Mouse (Mus musculus) megakaryocyte, embryonic 14.5 days (primary cell): ENCODE data around the gene Abca7. TPM values are rescaled to one million over a fixed set of nuclear protein-coding genes. Genes with fewer than 3 reads are reported as not detected.

Experiments used
- H3K27me3 ChIP-seq: replicated peaks from 2 replicates; pipeline ENCODE3; 2012; ENCODE audit warnings: inconsistent platforms
- H3K36me3 ChIP-seq: replicated peaks from 2 replicates; pipeline ENCODE3; 2012; ENCODE audit warnings: low read length, inconsistent platforms, mixed read lengths
- H3K4me1 ChIP-seq: 2 replicates; pipeline ENCODE4 v1.6.1; 2012; ENCODE audit warnings: inconsistent platforms
- H3K4me3 ChIP-seq: replicated peaks from 2 replicates; pipeline ENCODE3; 2012; ENCODE audit warnings: moderate library complexity, mild to moderate bottlenecking, inconsistent platforms
- H3K9me3 ChIP-seq: 2 replicates; pipeline ENCODE4 v1.6.1; 2012; ENCODE audit warnings: inconsistent platforms
- FLI1 ChIP-seq: IDR thresholded peaks from 2 replicates; pipeline ENCODE4 v1.6.1; 2012; ENCODE audit warnings: low read length, inconsistent platforms, mixed read lengths
- GATA1 ChIP-seq: IDR thresholded peaks from 3 replicates; pipeline ENCODE4 v1.6.1; 2012; ENCODE audit warnings: mixed read lengths, low read length, inconsistent platforms, borderline replicate concordance
- polyA plus RNA-seq: library from polyadenylated mRNA; stranded (reverse); fragments of >175 nt; gene quantifications from 2 replicates; pipeline ENCODE4 v1.2.3, GENCODE M21; 2012; ENCODE audit warnings: low replicate concordance; ENCODE audit not compliant: insufficient read depth

The Abca7 gene
- polyA plus RNA-seq, 1 experiment, result 47.4 TPM

- no peak for TF ChIP-seq FLI1
- no peak for TF ChIP-seq GATA1
- Histone ChIP-seq H3K27me3 (no peaks in the 10 kb centered on the region), H3K4me1 (peaks cover 54% of the 10 kb centered on the region), H3K4me3 (peak within 1 kb of the TSS; percentile 97), H3K9me3 (no peaks in the 10 kb centered on the region), H3K36me3 (peaks cover 33% of the 10 kb centered on the region)
Measured at GRCm38 (mm10) chr10:79959847-79960601, 36.3 kb upstream of the Abca7 start, which contains the start of gene Wdr18. Gene Wdr18, plus strand, starts transcription at chr10:79960152.

GRCm38 (mm10) chr10:79960671-79961294, 35.5 kb upstream of the Abca7 start:
- Histone ChIP-seq H3K9me3 (no peaks in the 10 kb centered on the region), H3K36me3 (peaks cover 41% of the 10 kb centered on the region), H3K4me3 (peak overlapping the region; percentile 97), H3K4me1 (peaks cover 46% of the 10 kb centered on the region), H3K27me3 (no peaks in the 10 kb centered on the region)
- no peak for TF ChIP-seq FLI1
- TF ChIP-seq GATA1, result no peak

DNA sequence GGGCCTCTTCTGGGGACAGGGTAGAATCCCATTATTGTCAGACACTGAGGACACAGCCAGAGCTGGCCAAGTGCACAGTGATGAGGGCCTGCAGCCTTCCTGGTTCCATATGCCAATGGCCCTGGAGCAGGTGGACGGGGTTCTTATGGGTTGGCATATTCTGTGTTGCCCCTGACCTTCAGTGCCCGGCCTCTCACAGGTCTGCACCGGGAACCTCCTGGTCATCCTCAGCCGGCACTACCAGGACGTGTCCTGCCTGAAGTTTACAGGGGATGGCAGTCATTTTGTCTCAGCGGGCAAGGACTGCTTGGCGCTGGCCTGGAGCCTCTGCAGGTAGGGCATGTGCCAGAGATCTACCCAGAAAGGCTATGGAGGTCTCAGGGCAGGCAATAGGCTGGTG, 31.6 kb upstream of the Abca7 start:
- Histone ChIP-seq H3K9me3 (no peaks in the 10 kb centered on the region), H3K27me3 (peaks cover 6% of the 10 kb centered on the region), H3K4me3 (no peak overlapping the region), H3K36me3 (peaks cover 74% of the 10 kb centered on the region), H3K4me1 (peaks cover 47% of the 10 kb centered on the region)
- TF ChIP-seq GATA1, result no peak
- TF ChIP-seq FLI1, result no peak

DNA sequence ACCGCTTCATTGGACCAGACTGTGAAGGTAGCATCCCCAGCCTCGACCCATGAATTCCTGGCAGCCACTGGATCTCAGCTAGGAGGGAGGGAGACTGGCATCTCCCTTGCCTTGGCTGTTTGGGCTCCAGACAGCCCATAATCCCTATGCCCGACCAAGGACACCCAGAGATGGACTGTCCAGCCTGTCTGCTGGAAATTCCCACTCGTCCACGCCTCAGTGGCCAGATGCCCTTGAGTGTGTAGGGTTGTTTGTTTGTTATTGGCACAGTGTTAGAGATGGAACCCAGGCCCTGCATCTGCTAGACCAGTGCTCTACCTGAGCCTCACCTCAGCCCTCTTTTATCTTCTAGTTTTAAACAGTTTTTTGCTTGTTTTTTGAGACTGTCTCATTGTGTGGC, 31.0 kb upstream of the Abca7 start:
- Histone ChIP-seq H3K27me3 (peaks cover 10% of the 10 kb centered on the region), H3K4me1 (peaks cover 46% of the 10 kb centered on the region), H3K4me3 (no peak overlapping the region), H3K9me3 (no peaks in the 10 kb centered on the region), H3K36me3 (peaks cover 74% of the 10 kb centered on the region)
- TF ChIP-seq FLI1, result no peak
- TF ChIP-seq GATA1, result no peak

GRCm38 (mm10) chr10:79966886-79967400, 29.4 kb upstream of the Abca7 start:
- TF ChIP-seq GATA1 (no peak), FLI1 (no peak)
- Histone ChIP-seq H3K36me3 (peaks cover 70% of the 10 kb centered on the region), H3K4me3 (no peak overlapping the region), H3K9me3 (no peaks in the 10 kb centered on the region), H3K4me1 (peaks cover 45% of the 10 kb centered on the region), H3K27me3 (peaks cover 26% of the 10 kb centered on the region)

DNA sequence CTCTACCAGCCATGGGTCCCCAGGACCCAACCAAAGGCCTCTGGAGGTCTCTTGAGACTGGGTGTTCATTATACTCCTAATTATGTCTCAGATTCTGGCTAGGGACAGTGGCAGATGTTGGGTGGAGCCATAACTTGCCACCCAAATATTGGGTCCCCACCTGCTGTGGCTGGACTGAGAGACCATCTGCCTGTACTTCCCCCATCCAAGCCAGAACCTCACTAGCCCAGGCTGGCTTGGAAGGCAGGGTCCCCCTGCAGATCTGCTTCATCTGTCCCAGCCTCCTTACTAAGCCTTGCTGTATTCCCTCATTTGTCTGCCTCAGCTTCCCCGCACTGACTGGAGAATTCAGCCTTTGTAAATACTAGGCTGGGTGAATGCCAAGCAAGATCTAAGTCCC, 28.1 kb upstream of the Abca7 start:
- Histone ChIP-seq H3K27me3 (peaks cover 38% of the 10 kb centered on the region), H3K9me3 (no peaks in the 10 kb centered on the region), H3K4me1 (peaks cover 43% of the 10 kb centered on the region), H3K4me3 (no peak overlapping the region), H3K36me3 (peaks cover 63% of the 10 kb centered on the region)
- no peak for TF ChIP-seq GATA1
- TF ChIP-seq FLI1, result no peak

GRCm38 (mm10) chr10:79969124-79969568, 27.1 kb upstream of the Abca7 start:
- peaks cover 43% of the 10 kb centered on the region for H3K4me1 ChIP-seq
- no peaks in the 10 kb centered on the region for H3K9me3 ChIP-seq
- no peak overlapping the region for H3K4me3 ChIP-seq
- peaks cover 38% of the 10 kb centered on the region for H3K27me3 ChIP-seq
- H3K36me3 ChIP-seq, result peaks cover 63% of the 10 kb centered on the region
- TF ChIP-seq GATA1 (no peak), FLI1 (no peak)

GRCm38 (mm10) chr10:79970415-79971182, 25.7 kb upstream of the Abca7 start, which contains the start of gene Grin3b:
Gene Grin3b, plus strand, starts transcription at chr10:79970715.
- peaks cover 43% of the 10 kb centered on the region for H3K4me1 ChIP-seq
- TF ChIP-seq FLI1, result no peak
- no peak for TF ChIP-seq GATA1
- peaks cover 38% of the 10 kb centered on the region for H3K27me3 ChIP-seq
- H3K36me3 ChIP-seq, result peaks cover 62% of the 10 kb centered on the region
- H3K4me3 ChIP-seq, result peak within 1 kb of the TSS; percentile 83
- 0 out of 2 replicates have a peak, but pooled peaks cover 2% of the 10 kb centered on the region for H3K9me3 ChIP-seq

- Histone ChIP-seq H3K4me3 (peak overlapping the region; percentile 83), H3K27me3 (peaks cover 38% of the 10 kb centered on the region), H3K36me3 (peaks cover 62% of the 10 kb centered on the region), H3K4me1 (peaks cover 40% of the 10 kb centered on the region), H3K9me3 (peaks cover 7% of the 10 kb centered on the region)
- TF ChIP-seq FLI1 (no peak), GATA1 (no peak)
Measured at GRCm38 (mm10) chr10:79971183-79971497, 25.2 kb upstream of the Abca7 start.
